Mouse (Mus musculus) granulocyte monocyte progenitor cell, adult 5-6 weeks (primary cell): ENCODE data around the gene Zfp85. TPM values are rescaled to one million over a fixed set of nuclear protein-coding genes. Genes with fewer than 3 reads are reported as not detected.
"Not testable (repeated sequence)": the region's sequence is repeated elsewhere in the genome, so short reads cannot be mapped to it uniquely, and the experiment has no call there.

Source experiments
- ATAC-seq: replicated peaks from 2 replicates; pipeline ENCODE4 v1.8.0; 2016; ENCODE audit warnings: mild to moderate bottlenecking, moderate TSS enrichment, inconsistent platforms; ENCODE audit not compliant: poor library complexity, severe bottlenecking
- total RNA-seq, 2 experiments: library from RNA; stranded (forward) in 1 of 2; stranded (reverse) in 1 of 2; fragments of 200-712, 200-1000 nt in 1 of 2; fragments of >200 nt in 1 of 2; fragmentation: Nextera tagmentation in 1 of 2; gene quantifications; 2 replicates each; pipeline ENCODE4 v1.2.3; 2014 to 2017

Gene Zfp85
- 6.3 and 7.5 TPM in 2 replicates for total RNA-seq (2014; fragmentation: Nextera tagmentation)
- total RNA-seq (2017), result 7.3 and 7.8 TPM in 2 replicates

DNA sequence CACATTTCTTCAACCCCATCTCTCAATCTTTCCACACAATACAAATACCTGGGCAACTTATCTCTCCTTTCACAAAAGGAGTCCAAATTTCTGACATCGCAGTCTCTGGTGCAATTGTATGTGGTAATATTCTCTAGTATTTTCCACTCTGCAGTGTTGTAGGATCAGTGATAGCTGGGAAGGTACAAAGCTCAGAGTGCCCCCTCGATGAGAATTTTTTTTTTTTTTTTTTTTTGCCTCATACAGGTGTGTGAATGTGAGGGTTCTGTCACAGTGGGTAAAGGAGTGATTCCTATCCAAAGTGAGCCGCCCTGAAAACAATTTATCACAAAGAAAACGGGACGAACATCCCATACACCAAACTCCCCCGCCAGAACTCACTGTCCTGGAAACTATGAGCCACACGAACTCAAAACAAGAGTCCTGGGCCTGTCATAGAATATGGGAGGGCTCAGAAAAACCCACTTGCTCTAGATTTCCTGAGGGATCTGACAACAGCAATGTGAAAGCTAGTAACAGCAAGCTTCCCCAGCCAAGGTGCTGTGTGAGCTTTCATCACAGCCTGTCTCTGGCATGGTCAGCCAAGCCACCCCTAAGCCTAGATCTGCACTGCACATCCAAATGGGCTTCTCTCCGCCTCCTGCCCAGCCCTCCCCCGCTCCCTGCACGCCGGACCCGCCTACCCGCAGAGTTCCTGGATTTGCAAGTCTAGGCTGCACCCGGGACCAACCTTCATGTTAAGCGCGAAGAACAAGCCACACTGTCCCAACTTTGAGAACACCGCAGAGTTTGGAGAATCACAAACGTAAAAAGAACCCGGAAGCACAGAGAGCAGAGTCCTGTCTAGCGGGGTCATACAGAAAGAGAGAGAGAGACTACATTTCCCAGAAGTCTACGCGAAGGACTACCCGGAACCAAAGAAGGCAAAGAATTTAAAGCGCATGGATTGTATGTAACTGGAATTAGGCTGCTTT lies at the start of gene Zfp85:
Zfp85 (minus strand) TSS at position 896 of the 974 bp plus-strand sequence.
- peak; percentile 96 for ATAC-seq

DNA sequence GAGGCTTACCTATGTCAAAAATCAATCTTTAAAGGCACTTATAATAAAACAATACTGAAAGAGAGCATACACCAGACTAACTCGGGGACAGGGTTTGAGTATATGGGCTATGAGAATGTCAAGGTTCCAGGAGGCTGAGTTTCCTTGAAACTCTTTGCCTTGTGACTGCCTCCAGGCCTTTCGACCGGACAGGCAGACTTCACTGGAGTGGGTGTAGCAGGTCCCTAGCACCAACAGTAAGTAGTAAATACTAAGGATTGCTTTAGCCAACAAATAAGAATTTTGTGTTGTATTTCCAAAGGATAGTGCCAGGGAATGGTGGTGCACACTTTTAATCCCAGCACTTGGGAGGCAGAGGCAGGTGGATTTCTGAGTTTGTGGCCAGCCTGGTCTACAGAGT lies 44.1 kb upstream of the Zfp85 start:
- ATAC-seq, result not testable (repeated sequence)

DNA sequence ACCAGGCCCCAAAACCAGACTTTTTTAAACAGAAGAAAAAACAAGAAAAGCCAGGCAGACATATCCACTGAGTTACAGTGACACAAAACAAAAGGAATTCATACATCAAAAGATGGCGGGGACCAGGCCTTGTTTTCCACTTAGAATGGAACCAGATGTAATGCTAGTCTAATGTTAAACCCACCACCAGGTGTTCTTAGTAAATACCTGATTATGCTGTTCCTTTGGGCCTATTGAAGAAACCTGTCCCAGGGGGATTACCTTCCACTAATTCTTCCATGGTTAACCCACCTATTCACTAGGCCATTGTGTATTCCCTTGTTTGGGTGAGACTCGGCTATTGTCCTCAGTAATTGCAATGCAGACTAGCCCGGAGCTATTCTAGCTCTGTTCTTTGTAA lies 43.6 kb upstream of the Zfp85 start:
- ATAC-seq, result no peak

DNA sequence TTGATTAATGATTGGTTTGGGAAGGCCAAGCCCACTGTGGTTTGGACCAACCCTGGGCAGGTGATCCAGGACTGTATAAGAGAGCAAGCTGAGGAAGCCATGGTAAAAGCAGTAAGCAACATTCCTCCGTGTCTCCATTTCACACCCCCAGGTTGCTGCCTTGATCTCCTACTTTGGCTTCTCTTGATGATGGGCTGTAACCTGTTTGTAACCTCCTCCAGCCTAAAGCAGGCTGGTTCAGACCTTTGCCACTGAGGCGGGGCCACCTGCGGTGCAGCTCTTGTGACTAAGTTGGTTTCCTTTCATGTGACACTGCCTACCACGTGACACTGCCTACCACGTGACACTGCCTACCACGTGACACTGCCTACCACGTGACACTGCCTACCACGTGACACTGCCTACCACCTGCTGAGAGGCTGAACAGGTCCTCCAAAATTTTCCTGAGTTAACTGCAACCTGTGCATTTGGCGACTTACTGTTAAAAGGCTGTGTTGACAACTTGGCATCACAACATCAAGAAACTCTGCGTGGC lies 37.0 kb upstream of the Zfp85 start:
- ATAC-seq, result no peak

DNA sequence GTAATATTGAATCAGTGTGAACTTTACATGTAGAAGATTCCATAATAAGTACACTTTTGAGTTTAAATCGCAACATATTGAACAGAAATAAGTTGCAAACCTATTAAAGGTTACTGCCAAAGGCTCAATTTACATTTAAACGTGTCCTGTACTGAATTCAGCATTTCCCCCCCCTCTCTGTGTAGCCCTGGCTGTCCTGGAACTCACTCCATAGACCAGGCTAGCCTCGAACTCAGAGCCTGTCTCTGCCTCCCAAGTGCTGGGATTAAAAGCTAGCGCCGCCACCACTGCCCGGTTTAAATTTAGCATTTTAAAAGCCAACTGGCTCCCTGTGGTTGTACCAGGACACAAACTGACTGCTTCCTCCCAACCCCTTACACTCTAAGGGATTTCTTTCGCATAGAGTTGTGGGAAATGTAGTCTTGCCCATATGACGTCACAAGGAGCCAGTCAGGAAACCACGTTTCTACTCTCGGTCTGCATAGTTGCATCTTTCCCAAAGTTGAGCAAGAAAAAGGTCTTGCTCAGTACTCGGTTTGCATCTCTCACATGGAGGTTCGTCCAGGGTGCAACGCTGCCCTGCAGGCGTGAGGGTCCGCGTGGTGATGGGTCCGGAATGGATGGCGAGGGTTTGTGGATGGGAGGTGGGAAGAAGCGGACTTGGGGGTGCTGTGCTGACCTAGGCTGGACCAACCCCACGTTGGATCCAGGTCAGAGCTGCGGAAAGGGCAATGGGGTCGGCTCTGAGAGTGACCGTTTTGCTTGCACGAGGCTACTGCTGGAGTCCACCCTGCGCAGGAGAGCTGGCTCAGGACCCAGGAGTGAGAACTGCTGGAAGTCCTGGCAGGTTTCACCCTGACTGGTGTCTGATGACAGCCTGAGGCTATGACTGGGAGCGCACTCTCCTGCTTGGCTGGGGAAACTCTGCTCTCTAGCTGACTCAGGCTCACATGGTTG lies 24.5 kb upstream of the Zfp85 start, which contains the start of gene Zfp493:
Zfp493 (plus strand) TSS at position 429 of the 957 bp plus-strand sequence.
- ATAC-seq, result peak; percentile 98

GRCm38 (mm10) chr13:67763031-67763768 lies 8.2 kb upstream of the Zfp85 start:
- no peak for ATAC-seq

DNA sequence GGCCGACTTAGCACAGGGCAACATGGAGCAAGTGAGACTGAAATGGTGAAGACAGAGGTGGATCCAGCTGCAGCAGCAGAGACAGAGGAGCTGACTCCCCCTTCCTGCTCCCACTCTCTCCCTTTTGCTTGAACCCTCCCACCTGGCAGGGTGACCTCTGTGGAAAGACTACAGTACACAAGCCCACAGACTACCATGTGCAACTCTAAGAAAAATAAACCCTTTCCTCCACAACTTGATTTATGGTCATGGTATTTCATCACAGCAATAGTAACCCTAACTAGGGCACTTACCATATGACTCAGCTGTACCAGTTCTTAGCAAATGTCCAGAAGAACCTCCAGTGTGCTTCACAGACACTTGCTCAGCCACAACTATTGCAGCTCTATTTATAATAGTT lies 4.9 kb upstream of the Zfp85 start:
- ATAC-seq, result no peak

GRCm38 (mm10) chr13:67755761-67756160 lies 733 bp upstream of the Zfp85 start:
- ATAC-seq, result no peak

DNA sequence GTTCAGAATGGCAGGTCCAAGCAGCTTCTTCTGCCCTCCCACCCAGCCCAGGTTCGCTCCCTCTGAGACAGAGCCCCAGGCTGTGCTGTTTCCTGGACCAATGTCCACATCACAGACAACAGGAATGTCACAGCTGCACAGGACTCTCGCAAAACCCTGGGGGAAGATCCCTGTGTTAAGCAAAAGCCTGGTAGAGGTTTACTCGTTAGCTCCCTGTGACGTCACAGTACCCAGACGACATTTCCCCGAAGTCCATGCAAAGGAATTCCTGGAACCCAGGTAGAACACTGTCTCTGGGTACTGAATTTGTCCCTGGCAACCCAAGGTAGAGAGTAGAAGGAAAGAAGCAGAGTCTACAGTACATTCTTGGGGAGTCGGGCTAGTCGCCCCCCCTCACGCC lies 11.1 kb downstream of the Zfp85 start:
- ATAC-seq, result no peak

- no peak for ATAC-seq
Measured at GRCm38 (mm10) chr13:67742941-67743340, 12.1 kb downstream of the Zfp85 start.

DNA sequence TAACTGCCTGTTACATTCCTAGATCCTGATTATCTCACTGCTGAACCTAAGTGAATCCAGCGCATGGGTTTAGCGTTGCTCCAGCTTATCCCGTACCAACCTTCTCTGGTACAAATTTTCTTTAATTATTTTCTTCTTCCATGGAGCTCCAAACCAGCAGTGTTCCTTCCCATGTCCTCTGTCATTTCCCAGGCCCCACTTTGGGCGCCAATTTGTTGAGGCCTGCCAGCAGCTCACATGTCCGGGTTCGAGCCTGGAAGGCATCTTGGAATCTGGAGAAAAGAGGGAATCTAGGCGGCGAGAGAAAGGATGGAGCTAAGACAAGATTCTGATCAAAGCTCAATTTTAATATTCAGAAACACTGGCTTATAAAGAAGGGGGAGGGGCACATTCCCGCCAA lies 20.6 kb downstream of the Zfp85 start:
- ATAC-seq, result not testable (repeated sequence)

- peak; percentile 54 for ATAC-seq
Measured at GRCm38 (mm10) chr13:67729441-67729840, 25.6 kb downstream of the Zfp85 start.

- peak; percentile 73 for ATAC-seq
Measured at GRCm38 (mm10) chr13:67728641-67729318, 26.2 kb downstream of the Zfp85 start, which contains the start of gene Zfp65. Zfp65 (minus strand) TSS chr13:67729173.

DNA sequence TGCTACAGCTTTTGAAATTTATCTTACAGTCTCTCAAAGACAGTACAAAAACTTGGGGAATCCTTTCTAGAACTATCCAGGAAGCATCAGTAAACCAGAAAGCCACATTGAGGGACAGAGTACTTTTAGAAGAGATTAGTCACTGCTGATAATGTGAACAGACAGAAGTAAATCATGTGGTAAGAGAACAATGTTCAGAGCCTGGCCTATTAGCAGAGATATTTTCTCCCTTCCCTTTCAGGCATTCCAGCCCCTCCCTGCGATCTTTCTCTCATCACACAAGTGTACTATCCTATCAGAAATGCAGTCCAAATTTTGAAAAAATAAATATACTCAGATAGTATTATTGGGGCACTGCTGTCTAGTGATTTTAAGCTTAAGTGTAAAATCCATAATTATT lies 26.9 kb downstream of the Zfp85 start:
- no peak for ATAC-seq

DNA sequence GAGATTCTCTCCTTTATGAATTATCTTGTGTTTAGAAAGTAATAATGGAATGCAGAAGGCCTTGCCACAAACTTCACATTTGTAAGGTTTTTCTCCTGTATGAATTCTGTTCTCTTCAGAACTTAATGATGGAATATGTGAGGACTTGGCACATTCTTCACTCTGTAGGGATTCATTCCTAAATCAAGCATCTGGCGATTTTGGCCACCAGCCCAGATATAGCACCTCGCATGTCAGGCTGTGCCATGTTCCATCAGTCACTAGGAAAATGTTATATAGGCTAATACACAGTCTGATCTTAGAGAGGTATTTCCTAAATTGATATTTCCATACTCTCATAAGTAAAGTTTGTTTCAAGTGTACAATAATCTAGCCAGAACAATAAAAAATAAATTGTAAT lies 29.7 kb downstream of the Zfp85 start:
- ATAC-seq, result not testable (repeated sequence)

DNA sequence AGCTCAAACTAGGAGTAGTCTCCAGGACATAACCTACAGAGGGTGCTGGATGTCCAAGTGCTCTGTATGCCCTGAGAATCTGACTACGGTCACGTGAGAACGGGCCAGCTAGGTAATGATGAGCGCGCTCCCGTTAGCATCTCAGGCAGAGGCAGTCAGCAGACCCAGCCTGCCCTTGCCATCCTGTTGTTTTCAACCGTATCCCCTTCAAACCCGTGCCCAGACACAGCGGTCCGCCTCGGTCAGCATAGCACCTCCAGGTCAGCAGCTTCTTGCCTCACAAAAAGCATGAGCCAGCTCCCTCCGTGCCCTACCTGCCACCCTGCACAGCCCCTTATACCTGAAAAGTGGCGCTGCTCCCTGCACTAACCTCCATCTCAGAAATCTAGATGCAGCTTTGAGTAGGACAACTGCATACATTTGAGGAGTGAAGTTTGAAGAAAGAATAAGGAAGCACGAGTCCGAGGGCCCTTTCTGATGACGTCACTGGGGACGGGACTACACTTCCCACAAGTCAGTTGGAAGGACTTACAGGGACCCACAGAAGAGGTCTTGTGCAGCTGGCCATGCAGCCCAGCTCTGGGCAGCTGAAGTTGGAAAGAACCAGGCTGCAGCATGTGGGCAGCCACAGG lies 31.1 kb downstream of the Zfp85 start:
- ATAC-seq, result peak; percentile 91
